In genomic region chr2:108593555-108593954, GRCm38 (mm10) we compare ENCODE assay signal across 21 mouse cellular contexts.
DNase-seq lines count a peak whose midpoint lies in the region; ATAC-seq and TF ChIP-seq lines count a peak whose summit lies in the region.
"Had no signal": no experiment of that assay in that cellular context is flagged by ENCODE, and none has a peak within 500 bp of the region (broad histone marks: within the 10 kb centered on the region; RNA-seq: fewer than 3 reads in every experiment).

No protein-coding gene starts in this region.

- TF ChIP-seq CTCF in embryonic fibroblast, embryonic 13.5 days (IDR thresholded peaks at IDR 0.05; ENCODE audit: borderline replicate concordance, insufficient read depth, low read length): no peak
- TF ChIP-seq CTCF in forebrain, postnatal 0 days (IDR thresholded peaks at IDR 0.05; ENCODE audit: low read depth): no peak

- DNase-seq in 3T3-L1 (ENCODE audit: low read depth, low spot score): peak; percentile 97
- DNase-seq in Muller cell, postnatal 12 days (ENCODE audit: inconsistent ontology term): peak; percentile 83
- no peak for DNase-seq in kidney, adult 9 months
- no peak for DNase-seq in urinary bladder, postnatal 10 days (ENCODE audit: low spot score)
- no peak for DNase-seq in forebrain, postnatal 0 days
- no peak for DNase-seq in cerebellum, postnatal 4 days (ENCODE audit: low spot score in 2 of 2)
- DNase-seq: adrenal gland, postnatal 14 days; B cell, adult 2 months; cerebellum, adult 11-12 months; cerebellum, adult 9-10 months; cerebellum, postnatal 25 days; gastrocnemius, postnatal 14 days; heart, postnatal 36 days had no signal

- TF ChIP-seq POLR2A in embryonic fibroblast, embryonic 13.5 days (IDR thresholded peaks at IDR 0.05; ENCODE audit: low read depth, low read length): no peak

- WGBS in forebrain, postnatal 0 days: 87% methylated on average over 3 of the region's 3 CpGs

- no peak overlapping the region for H3K4me2 ChIP-seq in forebrain, postnatal 0 days (ENCODE audit: low read depth)
- H3K4me2 ChIP-seq: forebrain, embryonic 15.5 days; heart, embryonic 12.5 days; hindbrain, embryonic 15.5 days had no signal

- peak; percentile 97 for ATAC-seq in megakaryocyte progenitor cell, adult 5-6 weeks (replicated peaks; ENCODE audit: poor library complexity)
- ATAC-seq in forebrain, postnatal 0 days: no peak
- ATAC-seq: forebrain, embryonic 15.5 days; intestine, postnatal 0 days had no signal

- no peak overlapping the region for H3K9ac ChIP-seq in forebrain, postnatal 0 days
- H3K9ac ChIP-seq: forebrain, embryonic 15.5 days; heart, embryonic 12.5 days; hindbrain, embryonic 15.5 days had no signal

- no peaks in the 10 kb centered on the region for H3K36me3 ChIP-seq in forebrain, postnatal 0 days (ENCODE audit: insufficient read depth)
- H3K36me3 ChIP-seq: embryonic facial prominence, embryonic 10.5 days; forebrain, embryonic 15.5 days; heart, embryonic 12.5 days; hindbrain, embryonic 15.5 days had no signal

- H3K27me3 ChIP-seq in forebrain, postnatal 0 days (ENCODE audit: insufficient read depth, low read length): no peaks in the 10 kb centered on the region
- H3K27me3 ChIP-seq: forebrain, embryonic 15.5 days; heart, embryonic 12.5 days; hindbrain, embryonic 15.5 days had no signal

- H3K9me3 ChIP-seq in forebrain, postnatal 0 days (ENCODE audit: low read length): no peaks in the 10 kb centered on the region
- H3K9me3 ChIP-seq: embryonic facial prominence, embryonic 10.5 days; forebrain, embryonic 15.5 days; heart, embryonic 12.5 days; hindbrain, embryonic 15.5 days had no signal

- H3K27ac ChIP-seq in embryonic fibroblast, embryonic 13.5 days (ENCODE audit: insufficient read depth, low read length): peak overlapping the region; percentile 27; the same call in 1 of the 2 replicates
- H3K27ac ChIP-seq in forebrain, postnatal 0 days (ENCODE audit: low read depth, low read length): no peak overlapping the region
- H3K27ac ChIP-seq: embryonic facial prominence, embryonic 10.5 days; forebrain, embryonic 15.5 days; hindbrain, embryonic 15.5 days had no signal

- H3K4me1 ChIP-seq in embryonic fibroblast, embryonic 13.5 days (ENCODE audit: control insufficient read depth, insufficient read depth, low read length): peaks cover 4% of the 10 kb centered on the region
- no peaks in the 10 kb centered on the region for H3K4me1 ChIP-seq in forebrain, postnatal 0 days (ENCODE audit: insufficient read depth)
- H3K4me1 ChIP-seq: embryonic facial prominence, embryonic 10.5 days; forebrain, embryonic 15.5 days; heart, embryonic 12.5 days; hindbrain, embryonic 15.5 days had no signal

- H3K4me3 ChIP-seq in embryonic fibroblast, embryonic 13.5 days (ENCODE audit: insufficient read depth, low read length): no peak overlapping the region
- no peak overlapping the region for H3K4me3 ChIP-seq in forebrain, postnatal 0 days (ENCODE audit: low read depth, low read length)
- H3K4me3 ChIP-seq: embryonic facial prominence, embryonic 10.5 days; erythroblast, embryonic 14.5 days; forebrain, embryonic 15.5 days; heart, embryonic 12.5 days; hindbrain, embryonic 15.5 days had no signal

Comparison
In these comparisons a context has a peak if more than half of its experiments do, and no peak if none do; other contexts are left out.
1. DNase-seq: peak in 3T3-L1 (single experiment) and Muller cell, postnatal 12 days (single experiment); none in kidney, adult 9 months (single experiment), urinary bladder, postnatal 10 days (single experiment), forebrain, postnatal 0 days (single experiment) and cerebellum, postnatal 4 days (0 of 2).